Mouse (Mus musculus) ES-E14 (cell line): Measurements from ENCODE around the gene Hist1h4d. TPM values are rescaled to one million over a fixed set of nuclear protein-coding genes. Genes with fewer than 3 reads are reported as not detected.
A peak's percentile ranks its signal among the peaks of the same experiment; 100 is the strongest.
"Not testable (repeated sequence)": the region's sequence is repeated elsewhere in the genome, so short reads cannot be mapped to it uniquely, and the experiment has no call there.

Source experiments
- DNase-seq: peaks from one replicate; pipeline ENCODE4 v3.0.0-alpha.2; 2013; ENCODE audit warnings: low read depth, low spot score
- H3K27ac ChIP-seq: 2 replicates; pipeline ENCODE4 v1.5.1; 2012; ENCODE audit warnings: low read depth, mild to moderate bottlenecking, low read length, moderate library complexity, mixed read lengths; ENCODE audit not compliant: poor library complexity, insufficient read depth, severe bottlenecking
- H3K36me3 ChIP-seq: 2 replicates; pipeline ENCODE4 v1.6.1; 2012; ENCODE audit warnings: mild to moderate bottlenecking, low read length, moderate library complexity, mixed read lengths; ENCODE audit not compliant: control insufficient read depth, poor library complexity, insufficient read depth, severe bottlenecking
- H3K4me1 ChIP-seq, 2 experiments: fragments of 150-350 bp in 1 of 2; sonication (generic) in 1 of 2; 2 replicates each; pipeline ENCODE4 v1.6.1; 2012; ENCODE audit warnings: low read length in 2 of 2, mild to moderate bottlenecking in 1 of 2, mixed read lengths in 1 of 2; ENCODE audit not compliant: control insufficient read depth in 2 of 2, insufficient read depth in 2 of 2, poor library complexity in 1 of 2
- H3K4me3 ChIP-seq, 2 experiments: fragments of 150-350 bp in 1 of 2; sonication (generic) in 1 of 2; 2 replicates each; pipeline ENCODE4 v1.5.1; 2012; ENCODE audit warnings: low read length in 2 of 2, low read depth in 1 of 2, mild to moderate bottlenecking in 1 of 2, mixed read lengths in 1 of 2; ENCODE audit not compliant: insufficient read depth in 1 of 2, poor library complexity in 1 of 2, severe bottlenecking in 1 of 2
- H3K9ac ChIP-seq: 2 replicates; pipeline ENCODE4 v1.6.1; 2012; ENCODE audit warnings: low read depth, mild to moderate bottlenecking, low read length, mixed read lengths; ENCODE audit not compliant: poor library complexity, insufficient read depth, severe bottlenecking
- H3K9me3 ChIP-seq: fragments of 150-350 bp; sonication (generic); 2 replicates; pipeline ENCODE4 v1.6.1; 2012; ENCODE audit warnings: low read depth, mild to moderate bottlenecking, low read length; ENCODE audit not compliant: control insufficient read depth, insufficient read depth
- CHD2 ChIP-seq: IDR thresholded peaks from 2 replicates; pipeline ENCODE4 v1.6.1; 2014; ENCODE audit warnings: mild to moderate bottlenecking, low read depth, low read length, inconsistent platforms
- HCFC1 ChIP-seq: IDR thresholded peaks from 2 replicates; pipeline ENCODE4 v1.6.1; 2012; ENCODE audit warnings: low read length, inconsistent platforms, borderline replicate concordance; ENCODE audit not compliant: insufficient read depth
- MAFK ChIP-seq: IDR thresholded peaks from 2 replicates; pipeline ENCODE4 v1.6.1; 2014; ENCODE audit warnings: mild to moderate bottlenecking, low read depth, low read length, inconsistent platforms; ENCODE audit not compliant: insufficient read depth
- ZC3H11A ChIP-seq: IDR thresholded peaks from 2 replicates; pipeline ENCODE4 v1.6.1; 2012; ENCODE audit warnings: low read depth, mild to moderate bottlenecking, inconsistent platforms, low read length, borderline replicate concordance
- ZNF384 ChIP-seq: IDR thresholded peaks from 2 replicates; pipeline ENCODE4 v1.6.1; 2012; ENCODE audit warnings: low read depth, low read length, inconsistent platforms
- in situ Hi-C, 2 experiments: fragments of 600-800 bp; cut with MboI; formaldehyde crosslinking; loops; one replicate each; pipeline ENCODE4 v1.15.1; 2025; ENCODE audit warnings: low sequenced_read_pairs in 2 of 2, inconsistent platforms in 1 of 2; ENCODE audit not compliant: unreplicated experiment in 2 of 2
- total RNA-seq: library from RNA; depleted of rRNA; stranded (reverse); fragments of 300-350 nt; gene quantifications from 2 replicates; pipeline ENCODE4 v1.2.3, GENCODE M21; 2012

Hist1h4d gene
- total RNA-seq, 1 experiment: 869 TPM

- H3K36me3 ChIP-seq, H3K9me3 ChIP-seq, H3K4me1 ChIP-seq, DNase-seq: not testable (repeated sequence)
- TF ChIP-seq CHD2: peak; percentile 64
- peak; percentile 49; the same call in 1 of the 2 replicates for TF ChIP-seq HCFC1
- H3K27ac ChIP-seq: peak overlapping the region; percentile 77
- peak overlapping the region; percentile 65 for H3K9ac ChIP-seq
- peak overlapping the region; percentile 27 to 66 for H3K4me3 ChIP-seq
- in situ Hi-C loops: loop anchor here (25.0 kb wide), 2 partner anchors 1534 to 1834 kb away; partner anchors contain the start of genes Hist1h4j (in 2 of the 2), Hist1h2ag (in 1 of the 2), Hist1h2ah (in 1 of the 2) and Hist1h2bj (in 1 of the 2)
Observed at GRCm38 (mm10) chr13:23571504-23572217, 9.7 kb upstream of the Hist1h4d start.

DNA sequence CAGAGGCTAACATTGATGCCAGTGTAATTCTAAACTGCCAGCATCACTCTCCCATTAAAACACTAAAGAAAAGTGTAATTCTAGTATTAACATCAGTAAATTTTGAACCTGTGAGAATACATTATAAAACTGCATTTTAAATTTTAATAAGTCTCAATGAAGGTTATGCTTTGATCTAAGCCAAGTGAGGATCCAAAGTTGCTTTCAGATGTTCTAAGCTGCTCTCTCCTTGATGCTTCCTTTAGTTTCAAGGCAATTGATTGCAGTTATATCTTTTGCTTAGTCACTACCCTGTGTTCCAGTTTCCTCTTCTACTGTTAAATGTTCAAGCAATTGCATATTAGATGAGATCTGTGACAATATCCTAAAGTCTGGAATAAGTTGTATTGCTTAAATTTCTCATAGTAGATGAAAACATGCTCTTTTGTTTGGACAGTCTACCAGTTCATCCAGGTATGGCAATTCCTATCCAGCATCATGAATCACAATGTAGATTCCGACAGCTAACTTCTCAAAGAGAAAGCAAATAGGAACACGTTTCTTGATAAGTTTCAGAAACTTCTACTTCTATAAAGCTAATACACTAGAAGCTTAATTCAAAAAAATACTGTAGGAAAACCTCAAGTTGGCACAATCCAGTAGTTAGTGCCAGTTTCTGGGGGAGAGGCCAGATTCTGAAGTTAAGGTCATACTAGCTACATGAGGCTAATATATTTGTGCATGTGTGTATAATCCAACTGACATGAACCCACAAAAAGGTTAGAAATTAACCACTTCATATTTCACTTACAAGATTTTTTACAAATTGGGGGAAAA lies 9.0 kb upstream of the Hist1h4d start:
- H3K36me3 ChIP-seq: no peaks in the 10 kb centered on the region
- DNase-seq: no peak
- H3K27ac ChIP-seq: peak overlapping the region; percentile 77; the same call in 1 of the 2 replicates
- H3K9ac ChIP-seq: peak overlapping the region; percentile 48; the same call in 1 of the 2 replicates
- in situ Hi-C loops: loop anchor here (25.0 kb wide), 2 partner anchors 1535 to 1835 kb away; partner anchors contain the start of genes Hist1h4j (in 2 of the 2), Hist1h2ag (in 1 of the 2), Hist1h2ah (in 1 of the 2) and Hist1h2bj (in 1 of the 2)
- no peak for TF ChIP-seq ZC3H11A
- TF ChIP-seq ZNF384: no peak
- TF ChIP-seq CHD2: peak; percentile 52; the same call in 1 of the 2 replicates
- no peak for TF ChIP-seq MAFK
- no peak for TF ChIP-seq HCFC1
- peak overlapping the region; percentile 27 to 66 for H3K4me3 ChIP-seq
- H3K4me1 ChIP-seq: no peaks in the 10 kb centered on the region
- H3K9me3 ChIP-seq: no peaks in the 10 kb centered on the region

DNA sequence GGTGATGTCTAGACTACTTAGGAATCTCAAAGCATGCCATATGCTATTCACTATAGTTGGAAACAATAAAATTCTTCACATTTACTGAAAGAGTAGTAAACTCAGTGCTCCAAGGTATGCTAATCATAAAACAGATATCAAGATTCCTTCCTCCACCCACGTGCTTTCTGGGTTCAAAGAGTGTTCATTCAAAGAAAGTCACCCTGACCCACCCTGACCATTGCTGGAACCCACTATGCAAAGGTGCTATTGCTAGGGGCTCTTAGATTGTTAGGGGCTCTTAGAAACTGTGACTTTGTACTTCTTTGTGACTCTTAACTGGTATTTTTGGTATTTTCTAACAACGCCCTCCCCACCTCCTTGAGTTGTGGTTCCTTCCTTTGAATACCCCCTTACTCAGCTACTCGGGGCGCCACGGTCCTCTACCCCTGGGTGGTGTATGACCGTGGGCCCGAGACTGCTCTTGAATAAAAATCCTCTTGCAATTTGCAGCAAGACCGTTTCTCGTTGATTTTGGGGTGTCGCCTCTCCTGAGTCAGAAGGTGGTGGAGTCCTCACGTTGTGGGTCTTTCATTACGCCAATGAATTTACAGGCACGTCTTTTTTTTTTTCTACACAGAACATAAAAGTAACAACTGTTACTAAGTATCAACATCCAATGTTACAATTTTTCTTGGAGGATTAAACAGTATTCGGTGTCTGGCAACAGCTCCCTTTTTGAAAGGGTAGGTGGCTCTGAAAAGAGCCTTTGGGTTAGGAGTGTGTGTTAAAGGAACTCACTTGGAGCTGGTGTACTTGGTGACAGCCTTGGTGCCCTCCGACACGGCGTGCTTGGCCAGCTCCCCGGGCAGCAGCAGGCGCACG lies 8.1 kb upstream of the Hist1h4d start:
- Histone ChIP-seq H3K27ac (peak overlapping the region; percentile 77), H3K9ac (peak overlapping the region; percentile 85), H3K4me3 (peak overlapping the region; percentile 47 to 56)
- not testable (repeated sequence) for DNase-seq, H3K36me3 ChIP-seq, H3K9me3 ChIP-seq, H3K4me1 ChIP-seq
- in situ Hi-C loops: loop anchor here (25.0 kb wide), 2 partner anchors 1536 to 1836 kb away; partner anchors contain the start of genes Hist1h4j (in 2 of the 2), Hist1h2ag (in 1 of the 2), Hist1h2ah (in 1 of the 2) and Hist1h2bj (in 1 of the 2)

- Histone ChIP-seq H3K27ac (peak within 1 kb of the TSS; percentile 77), H3K4me3 (peak within 1 kb of the TSS; percentile 47 to 56), H3K9ac (peak within 1 kb of the TSS; percentile 85)
- not testable (repeated sequence) for H3K4me1 ChIP-seq, H3K9me3 ChIP-seq, H3K36me3 ChIP-seq
- TF ChIP-seq CHD2: peak; percentile 98
- in situ Hi-C loops: loop anchor here (25.0 kb wide), 2 partner anchors 1537 to 1837 kb away; partner anchors contain the start of genes Hist1h4j (in 2 of the 2), Hist1h2ag (in 1 of the 2), Hist1h2ah (in 1 of the 2) and Hist1h2bj (in 1 of the 2)
- DNase-seq: peak; percentile 97
Observed at GRCm38 (mm10) chr13:23573898-23574524, 7.4 kb upstream of the Hist1h4d start, which contains the start of the genes Hist1h2bf and Hist1h2ad. Gene Hist1h2bf (minus strand): TSS chr13:23574196. Gene Hist1h2ad (plus strand): TSS chr13:23574381.

DNA sequence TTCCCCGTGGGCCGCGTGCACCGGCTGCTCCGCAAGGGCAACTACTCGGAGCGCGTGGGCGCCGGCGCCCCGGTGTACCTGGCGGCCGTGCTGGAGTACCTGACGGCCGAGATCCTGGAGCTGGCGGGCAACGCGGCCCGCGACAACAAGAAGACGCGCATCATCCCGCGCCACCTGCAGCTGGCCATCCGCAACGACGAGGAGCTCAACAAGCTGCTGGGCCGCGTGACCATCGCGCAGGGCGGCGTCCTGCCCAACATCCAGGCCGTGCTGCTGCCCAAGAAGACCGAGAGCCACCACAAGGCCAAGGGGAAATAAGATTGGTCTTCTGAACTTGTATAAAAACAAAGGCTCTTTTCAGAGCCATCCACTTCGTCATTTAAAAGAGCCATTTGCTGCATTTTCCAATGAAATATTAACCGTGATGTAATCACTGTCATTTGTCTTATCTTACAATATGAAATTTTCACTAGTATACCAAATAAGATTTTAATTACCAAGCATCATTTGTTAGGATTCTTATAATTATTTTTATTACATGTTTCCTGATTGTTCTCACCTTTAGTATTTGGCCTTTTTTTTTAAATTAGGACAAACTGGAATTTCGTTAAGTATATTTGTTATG lies 6.7 kb upstream of the Hist1h4d start:
- in situ Hi-C loops: loop anchor here (25.0 kb wide), 2 partner anchors 1537 to 1837 kb away; partner anchors contain the start of genes Hist1h4j (in 2 of the 2), Hist1h2ag (in 1 of the 2), Hist1h2ah (in 1 of the 2) and Hist1h2bj (in 1 of the 2)
- H3K36me3 ChIP-seq, H3K4me1 ChIP-seq, DNase-seq, H3K9me3 ChIP-seq: not testable (repeated sequence)
- Histone ChIP-seq H3K27ac (peak overlapping the region; percentile 55; the same call in 1 of the 2 replicates), H3K4me3 (peak overlapping the region; percentile 40 to 56), H3K9ac (peak overlapping the region; percentile 78; the same call in 1 of the 2 replicates)
